8 mouse cellular contexts compared by ENCODE assay signal in genomic region chr9:46735664-46736067, GRCm38 (mm10).
DNase-seq lines count a peak whose midpoint lies in the region; ATAC-seq lines count a peak whose summit lies in the region.

No protein-coding gene starts in this region.

- H3K9ac ChIP-seq in hindbrain, embryonic 16.5 days (ENCODE audit: low read depth, low read length), result no peak overlapping the region

- no peaks in the 10 kb centered on the region for H3K36me3 ChIP-seq in hindbrain, embryonic 16.5 days (ENCODE audit: control insufficient read depth, insufficient read depth, low read length)

- no peaks in the 10 kb centered on the region for H3K27me3 ChIP-seq in hindbrain, embryonic 16.5 days (replicated peaks; ENCODE audit: control insufficient read depth, insufficient read depth, low read length)

- WGBS in hindbrain, embryonic 16.5 days, result 6% methylated on average over 4 of the region's 4 CpGs

- ATAC-seq in hindbrain, embryonic 16.5 days, result peak; percentile 67
- peak; percentile 86 for ATAC-seq in megakaryocyte progenitor cell, adult 5-6 weeks (replicated peaks; ENCODE audit: poor library complexity)

- peaks cover 10% of the 10 kb centered on the region for H3K4me1 ChIP-seq in hindbrain, embryonic 16.5 days (ENCODE audit: control insufficient read depth, insufficient read depth, low read depth, low read length)

- no peak overlapping the region for H3K27ac ChIP-seq in hindbrain, embryonic 16.5 days (ENCODE audit: low read depth, low read length)

- no peak overlapping the region for H3K4me2 ChIP-seq in hindbrain, embryonic 16.5 days (ENCODE audit: low read length)

- DNase-seq in adipocyte (ENCODE audit: low spot score), result peak; percentile 39
- peak; percentile 94 for DNase-seq in cerebellum, postnatal 25 days
- DNase-seq in frontal cortex, postnatal 36 days (ENCODE audit: low spot score in 2 of 2), result peak; percentile 93 to 95
- DNase-seq in layer of hippocampus, postnatal 36 days, result peak; percentile 89 to 91
- DNase-seq in right cerebral cortex, postnatal 36 days (ENCODE audit: low spot score in 2 of 2), result peak; percentile 83 to 87
- DNase-seq in urinary bladder, postnatal 36 days (ENCODE audit: low spot score in 2 of 2), result peak; percentile 78 to 83

- no peaks in the 10 kb centered on the region for H3K9me3 ChIP-seq in hindbrain, embryonic 16.5 days (ENCODE audit: control insufficient read depth, low read length)

- no peak overlapping the region for H3K4me3 ChIP-seq in hindbrain, embryonic 16.5 days (ENCODE audit: low read length)

Comparison
In these comparisons a context has a peak if more than half of its experiments do, and no peak if none do; other contexts are left out.
1. DNase-seq: peak in every context shown above with its lines; median percentile 94 in cerebellum, postnatal 25 days; 94 in frontal cortex, postnatal 36 days; 90 in layer of hippocampus, postnatal 36 days; 85 in right cerebral cortex, postnatal 36 days; 80 in urinary bladder, postnatal 36 days; 39 in adipocyte.